Mouse (Mus musculus) retina, postnatal 7 days (tissue): Measurements from ENCODE around the gene Gipc2.

ENCODE experiments used
- DNase-seq: peaks from one replicate; pipeline ENCODE4 v3.0.0-alpha.2; 2012; ENCODE audit warnings: low read depth, low spot score

Gipc2 gene

GRCm38 (mm10) chr3:152190679-152191477 is 24.8 kb upstream of the Gipc2 start:
- DNase-seq: no peak

- no peak for DNase-seq
Observed at GRCm38 (mm10) chr3:152189306-152189705, 23.3 kb upstream of the Gipc2 start.

DNA sequence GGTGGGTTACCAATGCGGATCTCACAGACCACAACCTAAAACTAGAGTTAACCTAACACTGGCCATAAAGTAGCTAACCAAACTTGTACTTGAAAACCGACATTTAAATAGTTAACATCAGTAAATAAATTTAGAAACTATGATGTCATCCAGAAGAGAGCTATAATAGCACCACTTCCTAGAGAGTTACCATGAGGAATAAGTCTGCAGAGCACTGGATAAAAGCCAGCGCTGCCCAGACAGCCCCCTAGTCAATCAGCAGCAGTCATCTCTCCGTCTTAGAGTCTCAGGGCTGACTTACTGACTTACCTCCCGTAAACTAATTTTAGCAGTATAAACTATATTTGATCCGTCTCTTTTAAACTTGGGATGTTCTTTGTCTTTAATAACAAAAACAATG is 20.1 kb upstream of the Gipc2 start:
- no peak for DNase-seq

DNA sequence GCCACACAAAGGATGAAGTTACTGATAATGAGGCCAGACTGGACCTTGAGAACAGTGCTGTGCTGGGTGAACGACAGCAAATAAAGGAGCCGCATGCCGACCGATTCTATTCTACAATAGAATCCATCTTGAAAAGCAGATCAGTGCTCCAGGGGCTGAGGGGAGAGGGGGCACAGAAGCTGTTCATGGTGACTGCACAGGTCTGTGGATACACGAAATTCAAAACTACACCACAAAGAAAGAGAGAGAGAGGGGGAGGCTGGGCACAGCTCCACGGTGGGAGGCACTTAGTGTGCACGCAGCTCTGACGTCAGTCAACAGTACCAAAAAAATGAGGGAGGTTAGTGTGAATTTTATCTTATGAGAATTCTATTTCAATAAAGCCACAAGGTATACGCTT is 17.5 kb upstream of the Gipc2 start:
- no peak for DNase-seq

GRCm38 (mm10) chr3:152180624-152181023 is 14.6 kb upstream of the Gipc2 start:
- no peak for DNase-seq

DNA sequence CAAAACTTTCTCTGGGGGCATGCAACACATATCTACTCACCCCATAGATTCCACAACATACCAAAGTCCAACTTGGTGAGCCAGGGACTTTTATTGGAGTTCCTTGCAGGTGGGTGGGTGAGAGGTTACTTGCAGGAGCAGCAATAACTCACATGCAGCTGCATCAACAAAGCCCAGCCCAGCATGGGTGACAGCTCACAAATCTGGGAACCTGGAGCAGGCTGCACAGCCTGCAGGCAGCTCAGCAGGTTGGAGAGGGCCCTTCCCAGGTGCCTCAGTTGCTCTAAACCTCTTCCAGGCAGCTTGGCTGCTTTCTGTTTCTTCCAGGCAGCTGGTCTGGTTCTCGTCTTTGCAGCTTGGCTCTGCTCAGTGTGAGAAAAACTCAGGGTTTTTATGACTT is 13.3 kb upstream of the Gipc2 start:
- no peak for DNase-seq

GRCm38 (mm10) chr3:152178816-152179215 is 12.8 kb upstream of the Gipc2 start:
- no peak for DNase-seq

GRCm38 (mm10) chr3:152172322-152172935 is 6.4 kb upstream of the Gipc2 start:
- DNase-seq: no peak

DNA sequence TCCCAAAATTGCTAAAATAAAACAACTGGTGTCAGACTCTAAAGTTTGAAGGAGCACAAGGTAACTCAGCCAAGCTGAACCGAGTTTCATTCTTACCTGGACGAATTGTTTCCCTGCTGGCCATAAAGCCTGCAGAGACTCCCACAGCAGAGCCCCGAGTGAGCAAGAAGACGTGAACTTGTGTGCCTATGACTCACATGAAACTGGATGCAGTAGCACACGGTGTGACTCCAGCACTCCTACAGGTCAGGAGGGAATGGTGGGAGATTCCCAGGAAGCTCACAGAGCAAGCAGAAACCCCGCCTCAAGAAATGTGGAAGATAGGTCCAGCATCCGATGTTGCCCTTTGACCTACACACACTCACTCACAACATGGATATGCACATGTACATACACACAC is 5.8 kb upstream of the Gipc2 start:
- DNase-seq: no peak

DNA sequence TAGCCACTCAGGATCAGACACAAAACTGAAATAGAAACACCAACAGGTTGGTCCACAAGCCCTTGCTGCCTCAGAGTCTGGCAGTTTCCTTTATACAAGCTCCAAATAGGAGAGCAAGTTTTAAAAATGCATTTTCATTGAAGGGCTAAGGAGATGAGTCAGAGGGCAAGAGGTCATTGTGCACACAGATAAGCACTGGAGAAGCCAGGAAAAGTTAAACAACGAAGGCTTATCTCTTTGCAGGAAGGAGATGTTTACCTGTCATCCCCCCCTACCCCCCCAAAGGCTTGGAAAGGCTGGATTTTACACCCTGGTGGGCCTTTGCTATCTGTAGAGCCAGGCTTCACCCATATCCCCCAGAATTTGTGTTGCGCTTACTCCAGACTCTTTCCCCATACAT is 5.2 kb upstream of the Gipc2 start:
- DNase-seq: no peak

DNA sequence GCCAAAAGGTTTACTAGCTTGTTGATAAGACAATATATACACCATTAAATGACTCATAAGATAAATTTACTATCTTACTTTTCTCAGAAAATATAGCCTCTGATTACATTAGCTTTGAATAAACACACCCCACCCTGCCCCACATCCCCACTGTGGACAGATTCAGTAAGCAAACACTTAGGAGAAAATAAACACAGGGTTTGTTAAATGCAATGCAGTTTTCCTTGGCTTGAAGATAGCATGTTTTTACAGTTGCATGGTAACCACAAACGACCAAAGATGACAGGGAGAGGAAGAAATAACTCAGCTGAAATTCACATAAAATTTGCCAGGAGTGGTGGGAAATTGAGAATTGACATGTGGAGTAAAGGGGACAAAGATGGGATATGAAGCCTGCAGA is 4.4 kb upstream of the Gipc2 start:
- no peak for DNase-seq

- DNase-seq: no peak
Observed at GRCm38 (mm10) chr3:152168007-152168406, 2.0 kb upstream of the Gipc2 start.

- no peak for DNase-seq
Observed at GRCm38 (mm10) chr3:152166699-152167451, 845 bp upstream of the Gipc2 start.

DNA sequence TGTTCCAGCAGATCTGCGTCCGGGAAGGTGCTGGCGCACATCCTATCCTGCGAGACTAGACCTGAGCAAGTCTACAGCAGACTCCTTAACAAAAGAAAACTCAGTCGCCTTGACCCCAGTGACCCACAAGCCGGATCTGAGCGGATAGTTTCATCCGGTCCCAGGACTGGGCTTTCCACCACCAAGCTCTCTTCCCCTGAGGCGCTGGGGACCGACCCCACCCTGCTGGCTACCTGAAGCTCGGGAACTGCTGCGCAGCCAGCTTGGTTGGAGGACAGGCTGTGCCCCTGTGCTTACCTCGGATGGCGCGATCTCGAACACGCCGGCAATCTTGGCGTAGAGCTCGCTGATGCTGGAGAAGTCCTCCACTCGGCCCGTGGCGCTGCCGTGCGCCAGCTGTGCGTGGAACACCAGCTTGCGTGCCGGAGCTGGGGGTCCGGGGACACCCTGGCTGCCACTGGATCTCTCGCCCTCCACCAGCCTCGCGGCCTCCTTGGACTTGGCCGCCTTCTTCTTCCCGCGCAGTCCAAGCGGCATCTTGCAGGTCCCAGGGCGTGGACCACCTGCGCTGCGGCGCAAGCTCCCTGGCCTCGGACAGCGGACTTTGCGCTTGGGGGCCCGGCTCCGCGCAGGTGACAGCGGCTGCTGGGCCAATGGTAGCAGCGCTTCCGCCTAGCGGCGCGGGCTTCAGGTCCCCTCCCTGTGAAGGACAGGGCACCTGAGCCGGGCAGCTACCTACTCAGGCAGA is 505 bp downstream of the Gipc2 start:
- no peak for DNase-seq

DNA sequence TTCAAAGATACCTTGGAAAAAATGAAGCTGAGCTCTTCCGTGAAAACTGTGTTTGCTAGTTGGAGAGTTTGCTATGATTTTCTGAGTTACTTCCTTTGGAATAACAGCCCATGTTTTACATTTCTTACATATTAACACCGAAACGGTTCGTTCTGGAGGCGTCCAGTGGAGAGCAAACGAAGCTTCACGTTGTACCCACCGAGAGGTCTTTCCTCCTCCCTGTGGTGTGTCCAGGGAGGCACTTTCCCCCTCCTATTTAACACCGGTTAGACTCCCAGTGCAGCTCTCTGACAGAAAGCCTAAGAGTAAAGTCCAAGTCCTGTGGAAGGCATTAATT is 1.0 kb downstream of the Gipc2 start:
- no peak for DNase-seq

DNA sequence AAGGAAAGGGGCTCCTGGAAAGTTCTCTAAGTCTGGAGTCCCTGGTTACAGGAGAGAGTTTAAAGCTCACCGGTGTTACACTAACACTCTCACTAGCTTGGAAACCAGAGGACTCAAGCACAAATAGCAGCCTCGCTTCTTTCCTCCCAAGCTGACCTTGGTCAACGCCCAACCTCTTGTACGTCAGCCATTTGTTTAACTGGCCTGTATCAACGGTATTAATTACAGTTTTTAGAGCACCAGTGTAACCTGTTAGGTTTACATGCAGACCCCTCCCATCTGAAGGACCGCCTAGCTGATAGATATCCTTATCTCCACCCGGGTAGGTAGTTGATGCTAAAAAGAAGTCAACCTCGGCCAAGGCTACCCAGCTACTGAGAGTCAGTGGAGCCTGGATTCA is 2.7 kb downstream of the Gipc2 start:
- DNase-seq: no peak

- no peak for DNase-seq
Observed at GRCm38 (mm10) chr3:152160607-152161006, 5.4 kb downstream of the Gipc2 start.

- no peak for DNase-seq
Observed at GRCm38 (mm10) chr3:152159321-152159720, 6.7 kb downstream of the Gipc2 start.

GRCm38 (mm10) chr3:152158344-152159291 is 7.4 kb downstream of the Gipc2 start:
- no peak for DNase-seq

DNA sequence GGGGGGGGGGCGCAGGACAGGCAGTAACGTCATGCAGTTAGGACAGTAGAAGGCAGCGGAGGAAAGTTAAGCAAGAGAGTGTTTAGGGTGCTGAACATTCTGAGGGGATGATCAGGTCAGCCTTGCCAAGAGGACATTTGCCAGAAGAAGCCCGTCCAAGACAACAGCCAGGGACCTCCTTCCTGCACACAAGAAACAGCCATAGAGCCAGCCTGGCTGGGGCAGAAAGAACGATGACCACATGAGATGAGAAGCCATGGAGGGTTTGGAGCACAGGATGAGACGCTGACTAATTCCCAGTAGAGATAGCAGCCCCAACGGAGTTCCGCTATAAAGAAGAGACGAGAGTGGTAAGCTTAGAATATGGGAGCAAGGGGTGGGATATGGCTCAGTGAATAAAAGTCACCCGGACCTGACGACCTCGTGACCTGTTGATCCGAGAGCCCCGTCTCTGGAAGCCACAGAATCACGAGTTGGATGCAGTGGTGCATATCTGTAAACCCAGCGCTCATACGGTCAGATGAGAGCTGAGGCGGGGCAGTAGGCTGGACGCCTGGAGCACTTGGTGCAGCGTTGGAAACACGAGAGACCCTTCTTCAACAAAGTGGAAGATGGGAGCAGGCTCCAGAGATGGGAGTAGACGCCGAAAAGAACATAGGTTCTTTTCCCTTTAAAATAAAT is 9.1 kb downstream of the Gipc2 start:
- no peak for DNase-seq
